Mouse (Mus musculus) hindbrain, embryonic 14.5 days (tissue): Measurements from ENCODE around the gene Mtmr6. TPM values are rescaled to one million over a fixed set of nuclear protein-coding genes. Genes with fewer than 3 reads are reported as not detected.

Experiments
- ATAC-seq: fragments of 200-750 bp; cut with Nextera tagmentation; 2 replicates; pipeline ENCODE4 v1.8.0; 2017; ENCODE audit warnings: moderate number of reproducible peaks, mild to moderate bottlenecking, moderate TSS enrichment, moderate library complexity; ENCODE audit not compliant: low FRiP score
- DNase-seq: peaks from one replicate; pipeline ENCODE4 v3.0.0-alpha.2; 2015; ENCODE audit warnings: low spot score
- H3K27ac ChIP-seq: fragments of 300-500 bp; sonication (generic); 2 replicates; pipeline ENCODE4 v1.5.1; 2014; ENCODE audit warnings: mild to moderate bottlenecking, moderate library complexity
- H3K27me3 ChIP-seq: fragments of 300-500 bp; sonication (generic); 2 replicates; pipeline ENCODE4 v1.6.1; 2014; ENCODE audit warnings: mild to moderate bottlenecking, low read length, mixed read lengths; ENCODE audit not compliant: control insufficient read depth, insufficient read depth
- H3K36me3 ChIP-seq: fragments of 300-500 bp; sonication (generic); replicated peaks from 2 replicates; pipeline ENCODE4 v1.6.1; 2014; ENCODE audit not compliant: control insufficient read depth, insufficient read depth
- H3K4me1 ChIP-seq: fragments of 300-500 bp; sonication (generic); replicated peaks from 2 replicates; pipeline ENCODE4 v1.6.1; 2014; ENCODE audit warnings: antibody characterized with exemption, low read length, mixed read lengths; ENCODE audit not compliant: control insufficient read depth, insufficient read depth
- H3K4me2 ChIP-seq: fragments of 300-500 bp; sonication (generic); replicated peaks from 2 replicates; pipeline ENCODE4 v1.6.1; 2014; ENCODE audit warnings: mild to moderate bottlenecking, moderate library complexity
- H3K4me3 ChIP-seq: fragments of 300-500 bp; sonication (generic); replicated peaks from 2 replicates; pipeline ENCODE4 v1.5.1; 2014; ENCODE audit warnings: mild to moderate bottlenecking, low read length
- H3K9ac ChIP-seq: fragments of 300-500 bp; sonication (generic); 2 replicates; pipeline ENCODE4 v1.6.1; 2014
- H3K9me3 ChIP-seq: fragments of 300-500 bp; sonication (generic); 2 replicates; pipeline ENCODE4 v1.6.1; 2016; ENCODE audit warnings: low read length; ENCODE audit not compliant: control insufficient read depth
- WGBS: fragments of 180-500 bp; shearing (Covaris S2); extraction: QIAGEN DNeasy Blood & Tissue Kit; methylation state at CpG from one replicate; pipeline ENCODE4 v1.1.7; 2014; 5-methylcytosine and 5-hydroxymethylcytosine counted together
- polyA plus RNA-seq: library from polyadenylated mRNA; unstranded; fragments of >200 nt; fragmentation: Nextera tagmentation; extraction: Ambion mirVana; gene quantifications from 2 replicates; pipeline ENCODE4 v1.2.1, GENCODE M21; 2014

Gene Mtmr6
- polyA plus RNA-seq, 1 experiment from 2014 or later: 66.9 TPM

DNA sequence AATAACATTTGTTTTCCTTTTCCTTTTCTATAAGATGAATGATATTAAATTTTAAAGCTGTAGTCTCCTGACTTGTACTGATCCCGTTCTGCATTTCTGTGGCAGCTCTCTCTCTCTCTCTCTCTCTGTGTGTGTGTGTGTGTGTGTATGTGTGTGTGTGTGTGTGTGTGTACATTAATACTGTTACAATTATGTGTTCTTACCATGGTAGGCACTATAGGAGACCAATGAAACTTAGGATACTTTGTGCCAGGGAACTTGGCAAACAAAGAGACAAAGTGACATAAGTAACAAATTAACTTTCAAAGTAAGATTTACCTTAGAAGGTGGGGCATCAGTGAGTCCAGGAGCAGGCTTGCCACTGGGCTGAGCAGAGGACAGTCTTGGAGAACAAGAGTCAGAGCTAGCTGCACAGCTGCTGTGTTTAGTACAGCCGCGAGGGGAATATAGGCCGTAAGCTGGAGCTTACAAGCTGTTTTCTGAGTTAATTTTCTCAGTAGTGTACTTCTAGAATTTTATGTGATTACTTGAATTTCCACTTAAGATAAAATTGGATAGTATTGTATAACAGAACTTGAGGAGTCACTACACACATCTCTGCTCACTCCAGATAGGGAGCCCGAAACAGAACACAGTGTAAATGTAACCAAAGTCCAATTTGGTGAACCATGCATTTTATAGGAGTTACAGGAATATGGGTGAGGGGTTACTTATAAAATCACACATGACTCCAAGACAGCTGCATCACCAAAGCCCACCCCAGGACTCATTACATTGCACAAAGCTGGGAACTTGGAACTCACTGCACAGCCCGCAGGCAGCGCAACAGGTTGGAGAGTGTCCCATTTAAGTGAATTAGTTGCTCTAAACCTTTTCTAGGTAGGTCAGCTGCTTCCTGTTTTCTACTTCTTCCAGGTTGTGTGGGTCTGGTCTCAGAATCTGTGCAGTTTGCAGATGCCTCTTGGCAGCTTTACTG lies 10.6 kb downstream of the Mtmr6 start:
- no peak for DNase-seq
- Histone ChIP-seq H3K9me3 (no peaks in the 10 kb centered on the region), H3K27me3 (no peaks in the 10 kb centered on the region), H3K36me3 (peaks cover 23% of the 10 kb centered on the region), H3K4me2 (no peak overlapping the region), H3K9ac (no peak overlapping the region), H3K4me1 (no peaks in the 10 kb centered on the region), H3K4me3 (no peak overlapping the region), H3K27ac (no peak overlapping the region)
- 97% methylated on average over 7 of the region's 7 CpGs for WGBS
- ATAC-seq: no peak

DNA sequence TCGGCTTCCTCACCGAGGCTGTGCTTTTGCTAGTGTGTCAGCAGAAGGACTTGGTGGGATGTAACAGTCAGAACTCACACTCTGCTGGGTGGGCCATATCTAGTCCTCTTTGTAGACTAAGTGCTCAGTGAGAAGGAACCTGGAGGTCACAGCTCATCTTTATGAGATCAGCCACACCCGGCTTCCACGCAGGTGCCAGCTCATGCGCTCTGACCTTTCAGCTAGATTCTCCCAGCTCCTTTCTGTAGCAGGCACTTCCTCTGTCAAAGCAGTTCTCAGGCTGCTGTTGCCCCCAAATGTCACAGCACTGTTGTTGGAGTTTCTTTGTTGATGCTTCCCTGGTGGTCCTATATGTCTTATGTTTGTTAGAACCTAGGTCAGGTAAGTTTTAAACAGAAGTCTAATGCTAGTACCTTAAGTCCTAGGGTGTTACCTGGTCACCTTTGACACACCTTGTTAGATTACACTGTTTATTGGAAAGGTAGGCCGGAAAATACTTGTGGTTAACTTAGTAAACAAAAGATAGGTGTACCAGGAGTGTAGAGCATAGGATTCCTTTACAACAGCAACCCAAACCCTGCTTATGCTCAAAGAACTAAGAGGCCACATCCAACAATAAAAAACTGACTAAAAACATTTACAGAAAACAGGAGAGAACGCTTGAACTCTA lies 21.3 kb downstream of the Mtmr6 start:
- 85% methylated on average over 7 of the region's 7 CpGs for WGBS
- Histone ChIP-seq H3K27me3 (no peaks in the 10 kb centered on the region), H3K4me3 (no peak overlapping the region), H3K9me3 (no peaks in the 10 kb centered on the region), H3K36me3 (peaks cover 61% of the 10 kb centered on the region), H3K4me1 (no peaks in the 10 kb centered on the region), H3K27ac (no peak overlapping the region), H3K4me2 (no peak overlapping the region), H3K9ac (no peak overlapping the region)
- no peak for DNase-seq
- no peak for ATAC-seq

DNA sequence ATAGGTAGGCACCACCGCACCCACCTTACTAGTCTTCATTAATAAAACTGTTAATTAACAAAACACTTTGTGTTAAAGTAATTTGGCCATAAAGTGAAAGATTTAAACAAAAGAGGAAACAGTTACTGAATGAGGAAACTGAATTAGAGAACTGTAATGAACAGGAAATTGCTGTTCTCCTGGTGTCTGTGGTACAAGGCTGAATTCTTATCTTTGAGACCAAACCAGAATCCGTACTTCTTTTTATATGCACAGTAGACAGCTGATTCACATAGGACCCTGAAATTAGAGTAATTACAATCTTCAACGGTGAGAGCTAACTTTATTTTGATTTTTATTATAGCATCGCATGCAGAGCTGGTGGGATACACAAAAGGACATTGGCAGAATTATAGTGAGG lies 25.3 kb downstream of the Mtmr6 start:
- WGBS: 93% methylated on average over 4 of the region's 4 CpGs

DNA sequence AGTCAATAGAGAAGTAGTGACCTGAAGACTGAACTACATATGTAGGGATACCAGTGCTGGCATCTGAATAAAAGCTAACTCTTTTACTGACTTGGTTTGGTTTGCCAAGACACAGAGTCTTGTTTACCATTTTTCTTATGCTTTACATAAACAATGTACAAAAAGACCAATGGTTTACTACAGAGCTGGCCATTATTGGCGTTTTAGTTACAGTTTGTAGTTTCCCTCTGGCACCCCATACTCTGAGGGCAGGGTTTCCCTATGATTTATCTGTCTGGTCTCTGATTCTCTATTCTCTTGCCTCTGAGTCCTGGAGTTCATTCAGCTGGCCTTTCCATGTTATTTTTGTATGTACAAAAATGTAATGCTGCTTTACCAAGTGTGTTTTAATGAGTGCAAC lies 30.5 kb downstream of the Mtmr6 start:
- Histone ChIP-seq H3K36me3 (peaks cover 61% of the 10 kb centered on the region), H3K27ac (no peak overlapping the region), H3K4me3 (no peak overlapping the region), H3K4me1 (no peaks in the 10 kb centered on the region), H3K9ac (no peak overlapping the region), H3K9me3 (no peaks in the 10 kb centered on the region), H3K27me3 (no peaks in the 10 kb centered on the region), H3K4me2 (no peak overlapping the region)
- DNase-seq (no peak), ATAC-seq (no peak)
- WGBS: 98% methylated on average over 1 of the region's 1 CpGs

More for the DNA sequence above, 25.3 kb downstream of the Mtmr6 start:
- no peaks in the 10 kb centered on the region for H3K27me3 ChIP-seq
- ATAC-seq (no peak), DNase-seq (no peak)
- H3K4me2 ChIP-seq: no peak overlapping the region
- no peak overlapping the region for H3K27ac ChIP-seq
- H3K4me3 ChIP-seq: no peak overlapping the region
- H3K9me3 ChIP-seq: no peaks in the 10 kb centered on the region
- no peaks in the 10 kb centered on the region for H3K4me1 ChIP-seq
- no peak overlapping the region for H3K9ac ChIP-seq
- peaks cover 63% of the 10 kb centered on the region for H3K36me3 ChIP-seq

DNA sequence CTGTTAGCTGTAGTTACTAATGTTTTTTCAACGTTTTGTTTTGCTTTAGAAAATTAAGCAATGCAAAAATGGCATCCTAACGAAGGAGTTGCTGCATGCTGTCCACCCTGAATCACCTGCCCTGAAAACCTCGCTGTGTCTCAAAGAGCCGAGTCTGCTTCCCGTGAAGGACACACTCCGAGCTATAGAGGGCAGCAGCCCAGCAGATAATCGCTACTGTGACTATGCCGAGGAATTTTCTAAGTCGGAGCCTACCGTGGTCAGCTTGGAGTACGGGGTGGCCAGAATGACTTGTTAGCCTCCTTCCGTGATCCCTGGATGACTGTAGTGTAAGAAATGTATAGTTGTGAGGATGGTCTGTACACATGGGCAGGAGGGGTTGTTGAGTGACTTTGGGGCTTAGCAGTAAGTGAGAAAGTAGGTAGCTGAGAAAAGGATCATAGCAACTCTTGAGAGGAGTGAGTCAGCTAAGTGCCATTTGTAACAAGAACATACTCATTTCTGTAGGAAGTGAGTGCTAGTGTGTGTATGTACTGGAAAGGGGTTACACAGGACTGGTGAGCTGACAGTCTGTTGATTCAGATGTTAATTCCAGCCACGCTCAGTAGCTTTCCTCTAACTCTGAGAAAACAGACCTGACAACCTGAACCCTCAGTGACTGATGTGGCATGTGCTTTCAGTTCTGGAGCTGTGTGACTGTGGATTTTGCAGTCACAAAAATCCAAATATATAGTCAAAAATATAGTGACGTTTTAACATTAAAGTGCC lies 35.4 kb downstream of the Mtmr6 start:
- no peak overlapping the region for H3K4me3 ChIP-seq
- peaks cover 46% of the 10 kb centered on the region for H3K36me3 ChIP-seq
- ATAC-seq (no peak), DNase-seq (peak; percentile 28)
- H3K4me1 ChIP-seq: no peaks in the 10 kb centered on the region
- no peak overlapping the region for H3K4me2 ChIP-seq
- no peak overlapping the region for H3K27ac ChIP-seq
- no peaks in the 10 kb centered on the region for H3K27me3 ChIP-seq
- H3K9me3 ChIP-seq: no peaks in the 10 kb centered on the region
- no peak overlapping the region for H3K9ac ChIP-seq
- 70% methylated on average over 14 of the region's 14 CpGs for WGBS

DNA sequence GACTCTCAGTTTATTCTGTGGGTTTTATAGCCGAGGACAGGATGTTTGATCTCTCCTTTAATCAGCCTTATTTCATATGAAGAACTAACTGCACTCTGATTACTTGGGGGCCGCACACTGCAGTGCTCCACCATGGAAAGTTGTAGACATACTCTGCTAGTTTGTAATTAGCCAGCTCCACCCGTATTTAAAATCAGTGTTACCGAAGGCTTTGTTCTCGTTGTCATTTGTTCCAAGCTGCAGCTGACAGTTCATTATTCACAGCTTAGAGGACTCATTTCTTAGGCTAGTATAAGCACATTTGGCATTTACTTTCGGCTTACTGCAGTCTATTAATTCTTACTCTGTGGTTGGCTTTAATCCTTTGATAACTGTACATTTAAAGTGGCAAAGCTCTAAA lies 36.0 kb downstream of the Mtmr6 start:
- DNase-seq (no peak), ATAC-seq (no peak)
- Histone ChIP-seq H3K9ac (no peak overlapping the region), H3K4me1 (no peaks in the 10 kb centered on the region), H3K4me3 (no peak overlapping the region), H3K36me3 (peaks cover 46% of the 10 kb centered on the region), H3K27me3 (no peaks in the 10 kb centered on the region), H3K9me3 (no peaks in the 10 kb centered on the region), H3K4me2 (no peak overlapping the region), H3K27ac (no peak overlapping the region)
- WGBS: 43% methylated on average over 6 of the region's 6 CpGs

DNA sequence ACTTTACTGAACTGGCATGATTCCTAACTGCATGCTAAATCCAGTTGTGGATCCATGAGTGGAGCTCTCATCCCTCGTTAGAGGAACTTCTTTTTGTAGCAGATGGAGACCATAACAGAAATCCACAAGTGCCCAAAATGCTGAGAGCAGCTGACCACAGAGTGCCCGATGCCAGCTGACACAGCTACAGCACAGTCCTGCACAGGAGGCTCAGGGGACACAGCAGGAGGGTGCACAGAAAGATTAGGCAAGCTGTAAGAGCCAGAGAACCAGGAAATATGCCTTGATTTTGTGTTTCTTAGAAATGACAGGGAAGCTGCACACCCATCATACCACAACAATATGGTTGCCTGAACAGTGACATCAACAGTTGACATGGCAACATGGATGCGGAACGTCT lies 37.4 kb downstream of the Mtmr6 start:
- Histone ChIP-seq H3K27ac (no peak overlapping the region), H3K4me3 (no peak overlapping the region), H3K4me2 (no peak overlapping the region), H3K9ac (no peak overlapping the region), H3K9me3 (no peaks in the 10 kb centered on the region), H3K36me3 (peaks cover 33% of the 10 kb centered on the region), H3K27me3 (no peaks in the 10 kb centered on the region), H3K4me1 (no peaks in the 10 kb centered on the region)
- DNase-seq (no peak), ATAC-seq (no peak)
- WGBS: 63% methylated on average over 4 of the region's 4 CpGs

DNA sequence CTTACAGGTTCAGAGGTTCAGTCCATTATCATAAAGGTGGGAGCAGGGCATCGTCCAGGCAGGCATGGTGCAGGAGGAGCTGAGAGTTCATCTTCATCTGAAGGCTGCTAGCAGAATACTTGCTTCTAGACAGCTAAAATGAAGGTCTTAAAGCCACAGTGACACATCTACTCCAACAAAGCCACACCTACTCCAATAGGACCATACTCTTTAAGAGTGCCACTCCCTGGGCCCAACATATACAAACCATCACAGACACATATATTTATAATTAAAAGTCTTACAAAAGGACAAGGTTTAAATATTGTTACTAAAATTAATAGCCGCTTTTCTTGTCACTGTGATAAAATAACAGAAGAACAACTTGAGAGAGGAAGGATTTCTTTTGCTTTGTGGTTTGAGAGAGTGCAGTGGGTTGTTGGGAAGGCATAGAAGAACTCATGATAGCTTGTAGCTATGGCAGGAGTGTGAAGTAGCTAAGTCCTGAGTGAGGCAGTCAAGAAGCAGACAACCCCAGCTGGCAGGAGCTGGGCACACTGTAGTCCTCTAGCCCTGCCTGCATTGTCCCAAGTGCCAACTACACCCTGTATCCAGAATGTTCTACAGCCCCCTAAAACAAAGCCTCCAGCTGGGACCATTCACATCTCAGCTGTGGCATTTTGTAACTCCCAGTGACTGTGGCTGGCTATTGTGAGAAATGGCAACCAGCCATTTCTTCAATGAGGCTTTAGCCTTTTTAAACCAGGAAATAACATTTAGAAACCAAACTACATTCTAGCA lies 39.6 kb downstream of the Mtmr6 start:
- no peak overlapping the region for H3K9ac ChIP-seq
- H3K4me2 ChIP-seq: no peak overlapping the region
- WGBS: 93% methylated on average over 2 of the region's 2 CpGs
- no peaks in the 10 kb centered on the region for H3K4me1 ChIP-seq
- ATAC-seq: no peak; the same call in 1 of the 2 replicates
- no peaks in the 10 kb centered on the region for H3K9me3 ChIP-seq
- H3K27me3 ChIP-seq: no peaks in the 10 kb centered on the region
- H3K4me3 ChIP-seq: no peak overlapping the region
- peaks cover 22% of the 10 kb centered on the region for H3K36me3 ChIP-seq
- peak; percentile 27 for DNase-seq
- no peak overlapping the region for H3K27ac ChIP-seq
